In genomic region chr6:4489366-4490245, GRCm38 (mm10) we compare ENCODE assay signal across 9 mouse cellular contexts. TPM values are rescaled to one million over a fixed set of nuclear protein-coding genes. Genes with fewer than 3 reads are reported as not detected.
DNase-seq lines count a peak whose midpoint lies in the region; ATAC-seq and TF ChIP-seq lines count a peak whose summit lies in the region.
"Had no signal": no experiment of that assay in that cellular context is flagged by ENCODE, and none has a peak within 500 bp of the region (broad histone marks: within the 10 kb centered on the region; RNA-seq: fewer than 3 reads in every experiment).

No protein-coding gene starts in this region.

- no peak overlapping the region for H3K4me2 ChIP-seq in midbrain, embryonic 14.5 days (ENCODE audit: low read length)
- H3K4me2 ChIP-seq in midbrain, embryonic 13.5 days (replicated peaks): no peak overlapping the region
- peak overlapping the region; percentile 25; the same call in 1 of the 2 replicates for H3K4me2 ChIP-seq in intestine, postnatal 0 days (replicated peaks; ENCODE audit: low read depth)
- H3K4me2 ChIP-seq in lung, embryonic 15.5 days: peak overlapping the region; percentile 40

- H3K4me3 ChIP-seq in midbrain, embryonic 14.5 days (replicated peaks; ENCODE audit: low read depth, low read length): no peak overlapping the region
- H3K4me3 ChIP-seq in midbrain, embryonic 13.5 days (replicated peaks): no peak overlapping the region
- H3K4me3 ChIP-seq in intestine, postnatal 0 days (ENCODE audit: low read depth, low read length): no peak overlapping the region
- 0 out of 2 replicates have a peak overlapping the region, but pooled peaks have one; percentile 8 for H3K4me3 ChIP-seq in lung, embryonic 15.5 days
- no peak overlapping the region for H3K4me3 ChIP-seq in cerebellum, adult 2 months (replicated peaks; ENCODE audit: insufficient read depth, low read depth, low read length)

- H3K27me3 ChIP-seq in midbrain, embryonic 14.5 days (ENCODE audit: control insufficient read depth, insufficient read depth, low read length): no peaks in the 10 kb centered on the region
- H3K27me3 ChIP-seq in midbrain, embryonic 13.5 days: no peaks in the 10 kb centered on the region
- no peaks in the 10 kb centered on the region for H3K27me3 ChIP-seq in intestine, postnatal 0 days (replicated peaks; ENCODE audit: control insufficient read depth, insufficient read depth, low read length)
- no peaks in the 10 kb centered on the region for H3K27me3 ChIP-seq in lung, embryonic 15.5 days
- no peaks in the 10 kb centered on the region for H3K27me3 ChIP-seq in cerebellum, adult 2 months (ENCODE audit: control insufficient read depth, insufficient read depth, low read length)

- WGBS in midbrain, embryonic 14.5 days: 58% methylated on average over 6 of the region's 6 CpGs
- 52% methylated on average over 6 of the region's 6 CpGs for WGBS in midbrain, embryonic 13.5 days
- 39% methylated on average over 6 of the region's 6 CpGs for WGBS in intestine, postnatal 0 days
- WGBS in lung, embryonic 15.5 days: 18% methylated on average over 6 of the region's 6 CpGs
- 53% methylated on average over 6 of the region's 6 CpGs for WGBS in cerebellum, adult 2 months

- intact Hi-C loops in left cerebral cortex, postnatal 36 days (cut with DNase I): no loop called here

- no peak overlapping the region for H3K27ac ChIP-seq in midbrain, embryonic 14.5 days (replicated peaks; ENCODE audit: low read depth, low read length)
- H3K27ac ChIP-seq in midbrain, embryonic 13.5 days: no peak overlapping the region
- H3K27ac ChIP-seq in intestine, postnatal 0 days (ENCODE audit: low read depth, low read length): peak overlapping the region; percentile 68
- H3K27ac ChIP-seq in lung, embryonic 15.5 days: peak overlapping the region; percentile 96
- no peak overlapping the region for H3K27ac ChIP-seq in cerebellum, adult 2 months (ENCODE audit: insufficient read depth, low read length)

- no peak for TF ChIP-seq CTCF in intestine, postnatal 0 days (IDR thresholded peaks at IDR 0.05; ENCODE audit: low read depth)
- no peak for TF ChIP-seq CTCF in cerebellum, adult 2 months (IDR thresholded peaks at IDR 0.05; ENCODE audit: borderline replicate concordance, insufficient read depth, low read depth, low read length)

- no peak for TF ChIP-seq POLR2A in cerebellum, adult 2 months (IDR thresholded peaks at IDR 0.05; ENCODE audit: borderline replicate concordance, insufficient read depth, low read length)

- H3K9ac ChIP-seq in midbrain, embryonic 14.5 days (replicated peaks; ENCODE audit: low read length): no peak overlapping the region
- H3K9ac ChIP-seq in midbrain, embryonic 13.5 days (replicated peaks): no peak overlapping the region
- H3K9ac ChIP-seq in intestine, postnatal 0 days (ENCODE audit: low read depth, low read length): no peak overlapping the region
- H3K9ac ChIP-seq in lung, embryonic 15.5 days: no peak overlapping the region

- no peak for ATAC-seq in midbrain, embryonic 14.5 days (ENCODE audit: low FRiP score, low TSS enrichment)
- ATAC-seq in midbrain, embryonic 13.5 days: no peak
- peak; percentile 63 for ATAC-seq in intestine, postnatal 0 days
- ATAC-seq in lung, embryonic 15.5 days (ENCODE audit: borderline replicate concordance, extremely low read depth, low FRiP score, low TSS enrichment): peak; percentile 93

- peak; percentile 49 for DNase-seq in midbrain, embryonic 14.5 days
- DNase-seq in heart, adult 11 months: peak; percentile 98
- no peak for DNase-seq in frontal cortex, postnatal 10 days (ENCODE audit: low spot score in 2 of 2)
- no peak for DNase-seq in left cerebral cortex, postnatal 36 days (ENCODE audit: low spot score in 2 of 2)
- DNase-seq in cerebellum, adult 2 months: no peak

- H3K9me3 ChIP-seq in midbrain, embryonic 14.5 days (ENCODE audit: control insufficient read depth, low read length): no peaks in the 10 kb centered on the region
- H3K9me3 ChIP-seq in midbrain, embryonic 13.5 days: no peaks in the 10 kb centered on the region
- no peaks in the 10 kb centered on the region for H3K9me3 ChIP-seq in intestine, postnatal 0 days (ENCODE audit: control insufficient read depth)
- no peaks in the 10 kb centered on the region for H3K9me3 ChIP-seq in lung, embryonic 15.5 days

- H3K4me1 ChIP-seq in midbrain, embryonic 14.5 days (ENCODE audit: control insufficient read depth, insufficient read depth, low read length): no peaks in the 10 kb centered on the region
- H3K4me1 ChIP-seq in midbrain, embryonic 13.5 days (replicated peaks): 0 out of 2 replicates have a peak, but pooled peaks cover 3% of the 10 kb centered on the region
- H3K4me1 ChIP-seq in intestine, postnatal 0 days (replicated peaks; ENCODE audit: control insufficient read depth, insufficient read depth, low read length): no peaks in the 10 kb centered on the region
- peaks cover 25% of the 10 kb centered on the region for H3K4me1 ChIP-seq in lung, embryonic 15.5 days
- no peaks in the 10 kb centered on the region for H3K4me1 ChIP-seq in cerebellum, adult 2 months (ENCODE audit: control insufficient read depth, insufficient read depth, low read length)

- no peaks in the 10 kb centered on the region for H3K36me3 ChIP-seq in midbrain, embryonic 14.5 days (ENCODE audit: control insufficient read depth, insufficient read depth, low read length)
- H3K36me3 ChIP-seq in midbrain, embryonic 13.5 days: no peaks in the 10 kb centered on the region
- H3K36me3 ChIP-seq in intestine, postnatal 0 days (ENCODE audit: control insufficient read depth, insufficient read depth): no peaks in the 10 kb centered on the region
- H3K36me3 ChIP-seq in lung, embryonic 15.5 days: no peaks in the 10 kb centered on the region

RNA-seq across cellular contexts. Expression of gene Col1a2, which starts 15.0 kb away (rescaled TPM):
- 2.4 and 88.1 TPM in 2 replicates for polyA plus RNA-seq in midbrain, embryonic 14.5 days (2014; fragmentation: Nextera tagmentation; extraction: Ambion mirVana)
- 54.7 and 72.3 TPM in 2 replicates for polyA plus RNA-seq in midbrain, embryonic 13.5 days (2015; fragmentation: Nextera tagmentation; extraction: Ambion mirVana)
- polyA plus RNA-seq in intestine, postnatal 0 days (2015; fragmentation: Nextera tagmentation; extraction: Ambion mirVana): 193 and 200 TPM in 2 replicates
- 726 and 742 TPM in 2 replicates for polyA plus RNA-seq in lung, embryonic 15.5 days (2015; fragmentation: Nextera tagmentation; extraction: Ambion mirVana)
- 10 to 100 TPM; 21.4 to 26.5 TPM for total RNA-seq in left cerebral cortex, postnatal 36 days (2021)
- polyA plus RNA-seq in cerebellum, adult 2 months (2012; rRNA removed): 9.0 and 11.6 TPM in 2 replicates
- total RNA-seq: MEL had no signal

Comparison
In these comparisons a context has a peak if more than half of its experiments do, and no peak if none do; other contexts are left out.
1. ATAC-seq: peak in intestine, postnatal 0 days (single experiment) and lung, embryonic 15.5 days (single experiment); none in midbrain, embryonic 14.5 days (single experiment) and midbrain, embryonic 13.5 days (single experiment).
2. DNase-seq: peak in midbrain, embryonic 14.5 days (single experiment) and heart, adult 11 months (single experiment); none in frontal cortex, postnatal 10 days (0 of 2), left cerebral cortex, postnatal 36 days (0 of 2) and cerebellum, adult 2 months (0 of 2).
3. H3K27ac ChIP-seq: peak in intestine, postnatal 0 days (single experiment) and lung, embryonic 15.5 days (single experiment); none in midbrain, embryonic 14.5 days (single experiment), midbrain, embryonic 13.5 days (single experiment) and cerebellum, adult 2 months (single experiment).
4. H3K4me2 ChIP-seq: peak in intestine, postnatal 0 days (single experiment) and lung, embryonic 15.5 days (single experiment); none in midbrain, embryonic 14.5 days (single experiment) and midbrain, embryonic 13.5 days (single experiment).